Mouse (Mus musculus) spleen, adult 18-20 months (tissue): ENCODE measurements around the gene Mtmr12.
"Not testable (repeated sequence)": the region's sequence is repeated elsewhere in the genome, so short reads cannot be mapped to it uniquely, and the experiment has no call there.

Experiments used
- DNase-seq, 2 experiments: peaks; one replicate each; pipeline ENCODE4 v3.0.0; 2022; ENCODE audit warnings: mixed read lengths in 2 of 2

Gene Mtmr12

DNA sequence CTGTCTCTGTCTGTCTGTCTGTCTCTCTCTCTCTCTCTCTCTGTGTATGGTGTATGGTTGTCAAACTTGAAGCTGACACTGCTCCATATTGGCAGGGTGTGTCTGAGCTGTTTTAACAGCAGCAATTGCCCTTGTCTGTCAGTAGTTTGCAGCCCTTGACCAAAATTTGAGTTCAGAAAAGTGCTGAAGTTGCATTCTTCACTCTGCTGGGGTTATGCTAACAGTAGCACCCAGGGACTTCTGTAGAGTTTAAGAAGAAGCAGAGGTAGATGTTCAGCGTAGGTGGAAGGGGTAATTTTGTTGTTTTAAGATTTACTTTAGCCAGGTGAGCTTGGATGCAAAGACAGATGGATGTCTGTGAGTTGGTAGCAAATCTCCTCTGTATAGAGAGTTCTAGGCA, 7.4 kb downstream of the Mtmr12 start:
- DNase-seq = no peak

DNA sequence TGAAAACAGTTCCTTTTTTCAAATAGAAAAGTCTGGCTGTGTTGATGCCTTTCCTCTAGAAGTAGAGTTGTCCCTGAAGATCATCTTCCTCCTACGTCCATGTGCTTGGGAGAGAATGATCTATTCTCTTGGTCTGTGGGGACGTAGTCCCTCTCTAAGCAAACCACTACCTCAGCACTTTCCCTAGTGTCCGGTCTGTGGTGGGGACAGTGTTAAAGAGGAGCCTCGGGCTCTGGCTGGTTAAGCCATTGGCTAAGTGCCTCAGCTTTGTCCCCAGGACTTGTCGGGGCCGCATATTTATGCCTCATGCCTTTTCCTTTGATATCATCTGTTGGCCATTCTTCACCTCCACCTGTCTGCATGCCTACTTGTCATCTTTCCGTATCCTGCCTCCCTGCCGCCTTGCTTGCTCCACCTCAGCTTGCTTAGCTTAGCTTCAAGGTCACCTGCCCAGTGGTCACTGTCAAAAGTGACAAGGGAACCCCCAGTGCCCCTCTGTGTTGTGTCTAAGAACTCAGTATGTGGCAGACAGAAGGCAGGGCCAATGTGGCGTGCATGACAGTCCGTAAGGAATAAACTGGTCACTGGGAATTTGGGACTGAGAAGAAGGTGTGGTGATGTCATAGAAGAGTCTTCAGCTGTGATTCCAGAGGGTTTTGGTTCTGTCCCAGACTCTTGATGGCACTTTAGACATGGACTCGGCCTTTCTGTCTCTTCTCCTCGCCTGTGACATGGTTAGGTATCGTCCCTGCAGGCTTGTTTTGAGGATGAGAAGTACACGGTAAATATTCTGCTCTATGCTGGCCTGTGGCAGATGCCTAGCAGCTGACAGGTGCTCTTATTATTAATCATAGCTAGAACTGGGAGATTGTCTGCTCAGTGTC, 9.9 kb downstream of the Mtmr12 start:
- DNase-seq = no peak

DNA sequence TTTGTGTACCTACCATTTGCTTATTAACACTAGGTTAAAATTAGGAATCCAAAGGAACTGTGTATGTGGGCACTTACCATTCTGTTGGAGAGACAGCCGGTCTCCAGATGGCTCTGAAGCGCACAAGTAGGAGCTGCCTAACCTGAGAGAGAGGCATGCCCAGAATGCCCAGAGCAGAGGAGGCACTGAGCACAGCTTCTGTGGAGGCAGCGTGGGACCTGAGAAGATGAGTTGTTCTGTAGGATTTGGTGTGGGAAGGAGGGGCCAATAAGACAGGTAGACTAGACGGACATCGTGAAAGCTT, 10.5 kb downstream of the Mtmr12 start:
- DNase-seq = no peak

DNA sequence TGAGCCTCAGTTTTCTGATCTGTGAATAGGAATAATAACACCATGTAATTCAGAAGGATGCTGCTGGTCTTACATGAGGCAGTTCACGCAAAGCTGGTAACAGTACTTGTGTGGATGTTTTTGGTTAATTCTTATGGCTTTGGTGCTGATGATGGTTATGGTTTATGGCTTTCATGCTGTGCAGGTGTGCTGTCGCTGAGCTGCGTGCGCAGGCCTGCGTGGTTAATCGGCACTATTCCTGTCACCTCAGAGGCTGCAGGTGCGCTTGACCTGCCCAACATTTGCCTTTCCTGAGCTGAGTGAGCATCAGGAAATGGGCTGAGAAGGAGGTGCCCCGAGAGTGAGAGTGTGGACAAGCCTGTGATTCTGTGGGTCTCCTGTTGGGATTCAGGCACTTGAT, 11.3 kb downstream of the Mtmr12 start:
- DNase-seq = no peak

DNA sequence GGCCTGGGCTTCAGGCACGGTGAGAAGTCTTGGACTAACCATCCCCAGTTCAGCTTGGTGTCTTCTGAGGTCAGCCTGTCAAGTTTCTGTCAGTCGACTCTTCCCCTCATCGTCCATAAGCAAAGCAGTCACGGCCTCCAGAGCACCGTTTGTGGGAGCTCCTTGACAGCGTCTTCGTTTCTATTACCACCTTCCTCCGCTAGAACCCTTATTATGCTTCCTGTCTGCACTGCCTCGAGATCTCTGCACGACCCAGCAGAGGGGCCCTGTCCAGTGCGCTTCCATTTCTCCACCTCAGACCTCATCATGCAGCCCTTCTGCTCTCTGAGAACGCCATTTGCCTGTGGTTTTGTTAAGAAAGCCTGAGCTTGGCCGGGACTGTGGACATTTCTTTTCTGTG, 12.0 kb downstream of the Mtmr12 start:
- DNase-seq = no peak

DNA sequence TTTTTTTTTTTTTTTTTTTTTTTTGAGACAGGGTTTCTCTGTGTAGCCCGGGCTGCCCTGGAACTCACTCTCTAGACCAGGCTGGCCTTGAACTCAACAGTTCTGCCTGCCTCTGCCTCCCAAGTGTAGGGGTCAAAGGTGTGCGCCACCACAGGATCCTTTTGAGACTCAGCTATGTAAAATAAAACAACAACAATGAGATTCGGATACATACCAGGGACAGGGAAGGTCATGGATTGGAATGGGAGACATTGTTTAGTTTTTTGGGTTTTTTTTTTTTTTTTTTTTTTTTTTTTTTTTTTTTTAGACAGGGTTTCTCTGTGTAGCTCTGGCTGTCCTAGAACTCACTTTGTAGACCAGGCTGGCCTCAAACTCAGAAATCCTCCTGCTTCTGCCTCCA, 12.5 kb downstream of the Mtmr12 start:
- not testable (repeated sequence) for DNase-seq

DNA sequence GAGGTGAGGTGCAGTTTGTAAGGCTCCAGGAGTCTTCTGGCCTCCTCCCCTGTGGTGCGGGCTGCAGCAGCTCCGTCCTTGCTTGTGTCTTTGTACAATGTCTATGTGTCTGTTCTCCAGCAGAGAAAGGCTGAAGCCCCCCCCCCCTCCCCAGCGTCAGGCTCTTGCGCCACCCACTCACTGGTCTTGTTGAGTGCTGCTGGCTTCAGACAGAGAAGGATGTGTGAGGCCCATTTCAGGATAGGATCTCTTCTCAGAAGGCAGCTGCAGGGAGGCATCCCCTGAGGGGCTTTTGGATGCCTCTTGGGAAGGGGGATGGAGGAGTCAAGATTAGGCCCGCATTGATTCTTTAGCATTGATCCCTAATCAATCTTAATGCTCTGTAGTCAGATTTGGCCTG, 13.0 kb downstream of the Mtmr12 start:
- DNase-seq = no peak

DNA sequence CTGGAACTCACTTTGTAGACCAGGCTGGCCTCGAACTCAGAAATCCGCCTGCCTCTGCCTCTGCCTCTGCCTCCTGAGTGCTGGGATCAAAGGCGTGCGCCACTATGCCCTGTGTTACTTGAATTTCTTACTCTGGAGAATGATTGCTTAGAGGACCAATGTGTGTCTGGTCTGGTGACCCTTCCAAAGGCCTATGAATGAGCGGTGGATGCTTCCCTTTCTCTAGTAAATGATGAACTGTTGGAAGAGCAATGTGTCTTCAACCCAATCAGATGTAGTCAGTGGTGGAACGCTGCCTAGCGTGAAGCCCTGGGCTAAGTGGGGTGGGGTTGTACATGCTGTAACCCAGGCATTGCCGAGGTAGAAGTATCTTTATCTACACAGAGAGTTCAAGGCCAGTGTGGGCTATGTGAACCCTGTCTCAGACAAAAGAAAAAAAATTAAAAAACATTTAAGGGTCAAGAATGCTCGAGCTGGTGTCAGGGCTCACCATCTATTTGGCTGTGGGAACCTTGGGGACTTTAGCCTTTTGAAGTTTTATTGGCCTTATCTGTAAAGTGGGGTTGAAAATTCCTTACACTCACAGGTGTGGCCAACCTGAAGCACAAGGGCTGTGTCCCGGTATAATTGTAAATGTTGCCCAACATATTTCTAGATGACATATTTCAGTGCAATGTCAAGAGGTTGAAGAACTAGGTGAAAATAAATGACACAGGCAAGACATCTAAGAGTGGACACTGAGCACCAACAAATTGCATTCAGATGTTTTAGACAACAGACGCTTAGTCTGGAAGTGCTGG, 14.0 kb downstream of the Mtmr12 start:
- no peak for DNase-seq

DNA sequence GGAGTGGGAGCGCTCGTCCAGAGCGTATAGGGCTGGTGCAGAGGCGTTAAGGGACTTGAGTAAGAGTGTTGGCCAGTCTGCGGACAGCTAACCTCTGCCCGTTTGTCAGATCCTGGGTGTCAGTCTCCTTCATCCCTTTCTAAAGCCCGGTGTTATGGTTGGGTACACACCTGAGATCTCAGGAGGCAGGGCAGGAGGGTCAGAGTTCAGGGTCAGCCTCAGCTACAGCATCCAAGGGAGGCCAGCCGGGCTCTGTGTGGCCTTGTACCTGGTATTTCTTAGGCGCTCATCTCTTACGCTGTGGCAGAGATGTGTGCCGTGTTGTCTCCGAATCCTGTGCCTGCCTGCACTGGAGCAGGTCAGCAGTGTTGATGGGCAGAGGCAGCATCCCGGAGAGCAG, 16.3 kb downstream of the Mtmr12 start:
- no peak for DNase-seq

DNA sequence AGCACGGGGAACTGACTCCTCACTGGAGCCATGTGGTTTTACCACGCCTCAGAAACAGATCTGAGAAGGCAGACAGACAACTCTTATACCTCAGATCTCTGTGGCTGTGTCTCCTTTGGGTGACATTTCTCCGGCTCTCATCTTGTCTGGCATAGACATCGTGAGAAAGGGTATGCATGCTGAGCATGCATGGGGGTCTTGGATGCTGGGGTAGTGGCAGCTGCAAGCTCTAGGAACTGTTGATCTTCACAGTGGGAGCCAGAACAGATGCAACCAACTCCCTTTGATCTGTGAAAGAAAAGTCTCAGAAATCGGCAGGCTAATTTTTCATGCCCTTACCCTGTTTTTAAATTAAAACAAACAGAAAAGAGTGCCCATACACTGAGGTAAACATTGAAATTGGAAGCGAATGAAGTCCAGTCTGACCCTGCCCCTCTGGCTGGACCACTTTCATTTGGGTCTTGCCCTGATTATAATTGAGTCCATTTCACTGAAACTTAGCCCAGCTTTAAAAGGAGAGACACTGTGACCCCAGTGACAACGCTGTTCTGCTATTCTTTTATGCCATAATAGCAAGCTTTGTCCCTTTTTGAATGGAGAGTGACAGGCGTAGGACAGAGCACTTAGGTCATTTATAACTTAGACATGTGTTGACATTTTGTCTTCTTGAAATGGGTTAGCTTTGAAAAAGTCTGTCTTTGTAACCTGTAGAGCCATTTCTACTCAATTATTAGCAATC, 17.9 kb downstream of the Mtmr12 start:
- DNase-seq = no peak

DNA sequence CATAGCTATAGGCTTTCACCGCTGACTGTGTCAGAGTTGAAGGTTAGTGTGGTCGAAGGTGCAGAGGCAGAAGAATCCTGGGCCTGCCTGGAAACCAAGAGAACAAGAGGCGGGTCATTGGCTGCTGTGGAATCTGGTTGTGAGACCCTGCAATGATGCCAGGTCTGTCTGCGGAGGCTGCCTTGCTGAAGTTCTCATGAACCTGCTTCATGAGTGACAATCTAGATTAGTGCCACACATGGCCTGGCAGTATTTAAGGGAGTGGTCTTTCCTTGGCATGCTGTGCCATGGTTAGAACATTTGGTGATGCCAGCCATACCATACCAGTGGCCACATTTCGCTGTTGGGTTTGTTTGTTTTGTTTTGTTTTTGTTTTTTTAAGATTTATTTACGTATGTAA, 18.6 kb downstream of the Mtmr12 start:
- DNase-seq = no peak

DNA sequence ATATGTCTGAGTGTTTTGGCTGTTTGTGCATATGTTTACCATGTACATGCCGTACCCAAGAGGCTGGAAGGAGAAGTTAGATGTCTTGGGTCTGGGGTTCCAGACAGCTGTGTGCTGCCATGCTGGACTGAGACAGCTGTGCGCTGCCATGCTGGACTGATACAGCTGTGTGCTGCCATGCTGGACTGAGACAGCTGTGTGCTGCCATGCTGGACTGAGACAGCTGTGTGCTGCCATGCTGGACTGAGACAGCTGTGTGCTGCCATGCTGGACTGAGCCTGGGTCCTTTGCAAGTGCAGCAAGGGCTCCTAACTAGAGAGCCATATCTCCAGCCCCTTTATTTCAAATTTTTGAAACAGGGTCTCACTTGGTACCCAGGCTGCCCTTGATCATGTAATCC, 19.4 kb downstream of the Mtmr12 start:
- DNase-seq = no peak

DNA sequence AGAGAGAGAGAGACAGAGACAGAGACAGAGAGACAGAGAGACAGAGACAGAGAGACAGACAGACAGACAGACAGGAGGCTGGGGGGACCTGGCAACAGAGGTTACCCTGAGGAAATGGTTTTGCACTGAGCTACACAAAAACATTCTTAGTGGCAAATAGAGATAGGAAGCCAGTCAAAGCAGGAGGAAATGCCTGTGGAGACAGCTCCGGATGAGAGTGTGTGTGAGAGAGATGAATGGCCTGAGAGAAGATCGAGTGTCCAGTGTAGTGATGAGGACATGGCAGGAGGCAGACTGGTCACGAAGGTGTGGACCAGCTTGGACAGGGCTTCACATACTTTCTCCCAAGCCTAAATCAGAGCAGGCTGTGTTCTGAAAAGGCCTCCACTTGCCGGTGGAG, 20.2 kb downstream of the Mtmr12 start:
- DNase-seq = no peak

DNA sequence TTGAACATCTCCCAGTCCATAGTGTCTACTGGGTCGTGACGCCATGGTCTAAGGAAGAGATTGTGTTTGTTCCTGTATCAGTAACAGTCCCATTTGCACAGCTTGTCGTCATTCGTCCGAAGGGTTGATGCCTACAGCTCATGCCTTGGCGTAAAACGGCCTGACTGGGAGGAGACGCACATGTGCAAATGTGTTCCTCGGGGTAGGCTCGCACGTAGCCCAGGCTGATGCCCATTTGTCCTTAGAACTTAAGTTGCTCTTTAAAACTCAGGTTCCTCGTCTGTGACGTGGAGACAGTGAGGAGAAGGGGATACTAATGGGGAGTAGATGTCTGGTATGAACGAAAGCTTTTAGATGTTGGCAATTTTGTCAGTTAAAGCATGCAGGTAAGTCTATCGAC, 22.1 kb downstream of the Mtmr12 start:
- no peak for DNase-seq

DNA sequence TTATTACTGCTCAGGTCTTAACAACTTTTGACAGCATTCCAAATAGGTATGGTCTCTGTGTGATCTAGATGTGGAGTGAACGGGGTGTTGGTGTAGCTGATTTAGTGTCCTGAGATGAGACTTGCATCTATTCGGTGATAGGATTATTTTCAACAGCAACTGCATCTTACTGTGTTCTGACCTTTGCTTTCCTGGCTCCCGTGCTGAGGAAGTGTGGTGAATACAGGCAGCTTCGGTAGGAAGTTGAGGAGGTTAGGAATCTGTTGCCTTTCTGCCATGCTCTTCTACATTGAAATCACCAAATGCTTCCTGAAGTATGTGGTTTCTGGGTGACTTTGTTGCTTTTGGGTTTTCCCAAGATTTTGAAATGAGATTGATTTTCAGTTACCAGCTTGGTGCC, 22.5 kb downstream of the Mtmr12 start:
- no peak for DNase-seq

DNA sequence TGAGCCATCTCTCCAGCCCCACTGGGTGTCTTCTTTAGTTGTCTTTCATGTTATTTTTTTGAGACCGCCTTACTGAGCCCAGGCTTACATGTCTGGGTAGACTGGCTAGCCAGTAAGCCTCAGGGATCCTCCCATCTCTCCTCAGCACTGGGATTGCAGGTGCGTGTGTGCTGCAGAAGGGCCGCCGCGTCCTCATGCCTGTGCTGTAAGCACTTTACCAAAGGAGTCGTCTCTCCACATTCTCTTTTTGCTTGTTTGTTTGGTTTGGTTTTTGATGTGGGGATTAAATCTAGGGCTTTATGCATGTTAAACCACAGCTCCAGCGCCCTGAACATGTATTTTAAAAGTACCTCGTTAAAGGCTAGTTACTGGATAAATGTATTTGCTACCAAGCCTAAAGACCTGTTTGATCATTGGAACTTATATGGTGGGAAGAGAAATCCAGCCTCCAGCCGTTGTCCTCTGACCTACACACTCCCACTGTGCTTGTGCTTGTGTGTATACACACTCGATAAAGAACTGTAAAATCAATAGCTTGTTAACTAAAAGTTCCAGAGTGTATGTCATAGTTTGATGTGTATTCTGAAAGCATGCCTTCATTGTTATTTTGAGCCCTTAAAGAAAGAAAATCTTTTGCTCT, 24.9 kb downstream of the Mtmr12 start:
- no peak for DNase-seq

DNA sequence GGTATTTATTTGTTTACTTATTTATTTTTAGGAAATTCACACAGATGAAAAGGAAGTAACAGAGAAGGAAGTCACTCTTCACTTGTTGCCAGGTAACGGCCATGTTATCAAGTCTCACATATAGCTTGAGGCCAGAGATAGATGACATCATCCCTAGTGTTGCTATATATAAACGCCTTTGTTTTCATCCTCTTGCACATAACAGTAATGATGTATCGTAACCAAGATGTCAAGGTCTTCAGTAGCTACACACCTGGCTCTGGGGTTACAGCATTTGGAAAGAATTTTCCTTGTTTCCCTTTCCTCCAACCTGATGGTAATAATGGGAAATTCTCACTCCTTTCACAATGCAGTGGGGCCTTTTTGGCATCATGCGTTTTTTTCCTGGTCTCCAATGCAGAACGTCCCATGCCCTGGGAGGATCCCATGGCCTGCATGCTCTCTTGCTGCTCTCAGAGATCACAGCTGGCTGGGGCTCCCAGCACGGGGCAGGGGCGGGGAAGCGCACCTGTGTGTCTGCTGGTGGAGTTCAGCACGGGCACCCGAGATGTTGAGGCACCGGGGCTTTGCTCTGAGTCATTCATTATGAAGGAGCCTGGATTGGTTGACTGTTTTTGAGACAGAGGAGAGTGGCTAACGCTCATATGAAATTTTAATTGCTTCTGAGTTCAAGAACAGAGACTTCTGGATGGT, 25.6 kb downstream of the Mtmr12 start:
- no peak for DNase-seq

DNA sequence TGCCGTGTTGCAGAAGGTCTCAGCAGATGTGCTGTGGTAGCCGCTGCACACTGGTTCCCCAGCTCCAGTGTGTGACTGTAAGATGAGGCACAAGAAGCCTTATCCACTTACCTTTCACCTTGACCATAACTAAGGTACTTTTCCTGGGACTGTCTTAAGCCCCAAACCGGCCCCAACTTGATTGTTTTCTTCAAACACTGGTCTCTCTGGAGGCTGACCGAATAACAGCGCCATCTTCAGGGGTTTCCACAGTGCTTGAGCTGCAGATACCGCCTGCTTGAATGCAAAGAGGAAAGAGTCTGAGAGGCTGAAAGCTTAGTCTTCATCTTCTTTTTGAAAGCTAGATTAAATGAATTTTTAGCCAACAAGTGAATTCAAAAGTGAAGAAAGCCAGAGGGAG, 26.6 kb downstream of the Mtmr12 start:
- no peak for DNase-seq

DNA sequence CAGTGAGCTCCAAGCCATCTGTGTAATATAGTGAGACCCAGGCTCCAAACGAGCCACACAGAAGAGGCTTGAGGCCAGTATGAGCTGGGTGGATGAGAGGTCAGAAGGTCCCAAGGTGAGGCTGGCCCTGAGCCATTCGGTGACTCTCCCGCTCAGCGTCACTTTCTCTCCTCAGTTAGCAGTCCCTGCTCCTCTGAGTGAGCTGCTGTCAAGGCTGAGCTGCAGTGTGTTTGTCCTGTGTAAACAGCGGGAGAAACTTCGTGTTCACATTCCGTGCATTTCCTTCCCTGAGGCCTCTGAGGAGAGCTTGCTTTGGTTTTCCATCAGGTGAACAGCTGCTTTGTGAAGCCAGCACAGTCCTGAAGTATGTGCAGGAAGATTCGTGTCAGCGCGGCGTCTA, 27.6 kb downstream of the Mtmr12 start:
- DNase-seq = no peak

DNA sequence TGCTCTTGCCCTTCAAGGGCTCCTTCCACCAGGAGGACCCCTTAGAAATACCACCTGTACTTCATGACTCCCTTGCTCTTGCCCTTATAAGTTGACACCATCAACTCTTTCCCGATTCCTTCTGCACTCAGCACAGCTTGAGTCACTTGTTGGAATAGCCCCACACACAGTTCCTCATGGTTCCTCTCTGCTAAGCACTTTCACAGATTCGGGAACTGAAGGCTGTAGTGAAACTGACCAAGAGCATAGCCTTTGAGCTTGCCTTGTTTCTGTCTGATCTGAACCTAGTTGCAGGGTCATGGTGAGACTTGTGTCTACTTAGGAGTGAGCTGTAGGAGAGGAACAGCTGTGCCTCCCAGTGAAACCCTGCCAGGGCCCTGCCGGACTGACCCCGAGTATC, 28.2 kb downstream of the Mtmr12 start:
- no peak for DNase-seq

DNA sequence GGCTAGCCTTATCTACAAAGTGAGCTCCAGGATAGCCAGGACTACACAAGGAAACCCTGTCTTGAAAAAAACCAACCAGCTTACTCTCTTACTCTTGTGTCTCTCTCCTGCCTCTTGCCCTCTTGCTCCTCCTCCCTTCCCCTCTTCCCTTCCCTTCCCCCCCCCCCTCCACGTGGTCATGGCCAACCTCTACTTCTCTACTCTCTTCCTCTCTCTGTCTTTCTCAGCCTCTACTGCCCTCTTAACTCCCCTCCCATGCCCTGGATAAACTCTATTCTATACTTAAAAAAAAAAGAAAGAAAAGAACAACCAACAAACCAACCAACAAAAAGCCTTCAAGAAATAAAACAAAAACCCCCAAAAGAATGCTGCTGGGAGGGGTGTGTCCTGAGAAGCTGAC, 30.7 kb downstream of the Mtmr12 start:
- DNase-seq = no peak

DNA sequence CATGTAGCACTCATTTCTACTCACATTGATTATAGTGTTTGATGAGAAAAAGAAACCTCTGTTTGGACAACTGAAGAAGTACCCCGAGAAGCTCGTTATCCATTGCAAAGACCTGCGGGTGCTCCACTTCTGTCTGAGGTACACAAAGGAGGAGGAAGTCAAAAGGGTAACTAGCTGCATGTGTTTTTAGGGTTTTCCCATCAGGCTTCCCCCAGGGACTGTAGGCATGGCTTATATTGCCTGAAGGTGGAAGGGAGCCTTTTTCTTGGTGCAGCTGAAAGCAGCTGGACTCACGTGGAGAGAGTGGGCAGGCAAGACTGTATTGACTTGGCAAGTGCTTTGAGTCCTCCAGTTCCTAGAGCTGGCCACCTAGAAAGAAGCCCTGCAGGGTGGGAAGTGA, 31.2 kb downstream of the Mtmr12 start:
- no peak for DNase-seq

DNA sequence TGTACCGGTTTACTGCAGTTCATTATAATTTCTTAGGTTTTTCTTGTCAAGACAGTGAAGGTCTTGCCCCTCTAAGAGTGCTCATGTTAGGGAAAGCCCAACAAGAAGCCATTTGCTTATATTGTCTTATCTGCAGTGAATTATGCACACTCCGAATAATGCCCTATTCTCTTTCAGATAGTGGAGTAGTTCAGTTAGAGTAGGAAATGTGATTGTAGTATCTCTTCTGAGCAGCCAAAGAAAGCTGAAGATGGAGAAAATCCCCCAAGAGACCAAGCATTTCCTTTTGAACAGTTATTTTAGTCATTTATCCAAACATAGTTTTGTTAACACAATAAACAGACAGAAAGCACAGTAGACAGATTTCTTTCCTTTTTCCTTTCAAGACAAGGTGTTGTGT, 32.1 kb downstream of the Mtmr12 start:
- DNase-seq = no peak
